Mouse (Mus musculus) right cerebral cortex, adult 18-20 months (tissue): ENCODE results near the gene Gna11.

Experiments
- DNase-seq: peaks from one replicate; pipeline ENCODE4 v3.0.0; 2022; ENCODE audit warnings: mixed read lengths

Gene Gna11

GRCm38 (mm10) chr10:81565257-81566228 is 20.6 kb upstream of the Gna11 start:
- DNase-seq = no peak

GRCm38 (mm10) chr10:81564734-81565133 is 19.7 kb upstream of the Gna11 start:
- DNase-seq = peak; percentile 64

- DNase-seq = no peak
Observed at GRCm38 (mm10) chr10:81564216-81564615, 19.2 kb upstream of the Gna11 start.

- DNase-seq = no peak
Observed at GRCm38 (mm10) chr10:81563481-81563880, 18.5 kb upstream of the Gna11 start.

- DNase-seq = no peak
Observed at GRCm38 (mm10) chr10:81562411-81562810, 17.4 kb upstream of the Gna11 start.

- DNase-seq = no peak
Observed at GRCm38 (mm10) chr10:81560719-81561459, 15.9 kb upstream of the Gna11 start.

- DNase-seq = peak; percentile 83
Observed at GRCm38 (mm10) chr10:81559627-81560539, 14.9 kb upstream of the Gna11 start.

GRCm38 (mm10) chr10:81559163-81559626 is 14.2 kb upstream of the Gna11 start, which contains the start of gene Aes:
Aes (plus strand) TSS chr10:81559488.
- peak; percentile 83 for DNase-seq

- no peak for DNase-seq
Observed at GRCm38 (mm10) chr10:81557491-81557890, 12.5 kb upstream of the Gna11 start.

GRCm38 (mm10) chr10:81556282-81556681 is 11.3 kb upstream of the Gna11 start:
- DNase-seq = no peak

- no peak for DNase-seq
Observed at GRCm38 (mm10) chr10:81553807-81554755, 9.1 kb upstream of the Gna11 start.

- no peak for DNase-seq
Observed at GRCm38 (mm10) chr10:81553232-81553631, 8.2 kb upstream of the Gna11 start.

- DNase-seq = peak; percentile 86
Observed at GRCm38 (mm10) chr10:81551597-81552102, 6.7 kb upstream of the Gna11 start.

GRCm38 (mm10) chr10:81550257-81550656 is 5.3 kb upstream of the Gna11 start:
- DNase-seq = no peak

GRCm38 (mm10) chr10:81548944-81549343 is 4.0 kb upstream of the Gna11 start:
- DNase-seq = no peak

GRCm38 (mm10) chr10:81546788-81547571 is 2.0 kb upstream of the Gna11 start:
- no peak for DNase-seq

GRCm38 (mm10) chr10:81546332-81546731 is 1.3 kb upstream of the Gna11 start:
- DNase-seq = no peak

GRCm38 (mm10) chr10:81544296-81545160 is 462 bp downstream of the Gna11 start:
- DNase-seq = no peak

- no peak for DNase-seq
Observed at GRCm38 (mm10) chr10:81543633-81544032, 1.4 kb downstream of the Gna11 start.
